Mouse (Mus musculus) heart, postnatal 25 days (tissue): Measurements from ENCODE around the gene Phyhipl. TPM values are rescaled to one million over a fixed set of nuclear protein-coding genes. Genes with fewer than 3 reads are reported as not detected.

ENCODE experiments used
- DNase-seq: peaks from one replicate; pipeline ENCODE4 v3.0.0; 2022; ENCODE audit warnings: low spot score
- intact Hi-C: fragments of 180-260 bp; cut with DNase I; formaldehyde crosslinking; loops from one replicate; pipeline ENCODE4 v1.15.1; 2025
- total RNA-seq, 2 experiments: library from RNA; stranded (reverse); gene quantifications; 2 replicates each; pipeline ENCODE4 v1.2.3; 2021

The Phyhipl gene
- not detected for total RNA-seq

DNA sequence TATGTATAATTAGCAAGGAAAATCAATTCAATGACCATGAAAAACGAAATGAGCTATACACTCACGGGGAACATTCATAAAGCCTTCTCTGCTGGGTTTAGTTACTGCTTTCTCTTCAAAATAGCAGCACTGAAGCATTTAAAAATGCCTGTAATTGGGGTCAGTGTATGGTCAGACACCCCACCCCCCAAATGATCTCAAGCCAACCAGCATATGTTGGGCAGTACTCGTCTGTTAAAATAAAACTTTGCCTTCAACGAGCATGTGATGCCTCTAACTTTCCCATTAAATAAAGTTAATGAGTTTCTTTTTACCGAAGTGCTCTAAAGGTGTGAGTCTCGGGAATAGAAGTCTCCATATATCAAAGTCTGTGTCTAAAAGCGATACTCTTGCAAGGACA is at the start of gene Phyhipl:
TSS of gene Phyhipl (minus strand) at position 138 of the 400 bp plus-strand sequence.
- intact Hi-C loops = no loop called here
- no peak for DNase-seq

DNA sequence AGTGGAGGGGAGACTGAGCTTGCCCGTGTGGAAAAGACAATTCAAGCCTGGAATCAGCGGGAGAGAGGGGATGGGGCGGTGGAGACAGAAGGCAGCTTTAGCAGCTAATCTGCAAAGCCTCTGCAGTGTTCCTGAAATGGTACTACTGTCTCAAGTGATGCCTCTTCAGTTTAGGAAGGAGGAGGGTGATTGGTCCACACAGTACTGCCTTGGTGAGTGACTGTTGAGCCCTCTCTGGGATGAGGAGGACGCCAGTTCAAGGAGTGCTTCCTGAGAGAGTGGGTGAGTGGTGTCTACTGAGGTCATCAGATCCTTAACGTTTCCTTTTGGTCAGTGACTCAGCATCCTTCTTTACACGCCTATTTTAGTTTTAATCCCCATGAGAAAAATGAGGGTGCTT is 47.4 kb upstream of the Phyhipl start:
- intact Hi-C loops = no loop called here
- no peak for DNase-seq

DNA sequence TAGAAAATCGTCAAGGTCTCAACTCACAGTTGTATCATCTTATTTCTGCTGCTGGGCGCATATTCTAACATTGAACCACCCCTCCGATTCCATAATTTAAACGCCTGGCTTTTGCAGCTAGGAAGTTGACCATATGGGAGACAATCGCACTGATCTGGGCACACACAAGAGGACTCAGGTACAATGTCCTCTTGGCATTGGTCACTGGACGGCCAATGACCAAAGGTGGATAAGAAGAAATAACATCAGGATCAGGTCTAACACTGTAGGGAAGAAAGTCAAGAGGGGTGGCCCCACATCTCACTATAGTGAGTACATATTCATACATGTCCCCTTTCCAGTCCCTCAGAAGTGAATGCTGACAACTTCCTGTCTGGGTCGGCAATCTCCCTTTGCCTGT is 43.8 kb upstream of the Phyhipl start:
- intact Hi-C loops = no loop called here
- no peak for DNase-seq

DNA sequence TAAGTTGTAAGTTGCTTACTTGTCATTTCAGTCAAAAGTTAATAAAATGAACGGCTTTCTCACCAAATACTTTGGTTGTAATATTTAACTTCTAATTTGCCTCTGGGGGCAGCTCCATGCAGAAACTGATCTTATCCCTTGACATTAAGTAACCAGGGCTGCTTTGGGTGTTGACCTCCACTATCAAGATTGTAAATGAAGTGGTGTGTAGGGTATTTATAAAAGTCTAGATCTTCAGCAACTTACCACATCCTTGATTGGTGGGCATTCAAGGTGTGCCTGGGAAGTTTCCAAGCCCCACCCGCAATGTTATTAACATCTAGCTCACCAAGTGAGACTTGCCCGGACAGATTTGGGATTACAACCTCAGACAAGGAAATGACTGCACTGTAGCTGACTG is 42.2 kb upstream of the Phyhipl start:
- intact Hi-C loops = no loop called here
- DNase-seq = no peak

DNA sequence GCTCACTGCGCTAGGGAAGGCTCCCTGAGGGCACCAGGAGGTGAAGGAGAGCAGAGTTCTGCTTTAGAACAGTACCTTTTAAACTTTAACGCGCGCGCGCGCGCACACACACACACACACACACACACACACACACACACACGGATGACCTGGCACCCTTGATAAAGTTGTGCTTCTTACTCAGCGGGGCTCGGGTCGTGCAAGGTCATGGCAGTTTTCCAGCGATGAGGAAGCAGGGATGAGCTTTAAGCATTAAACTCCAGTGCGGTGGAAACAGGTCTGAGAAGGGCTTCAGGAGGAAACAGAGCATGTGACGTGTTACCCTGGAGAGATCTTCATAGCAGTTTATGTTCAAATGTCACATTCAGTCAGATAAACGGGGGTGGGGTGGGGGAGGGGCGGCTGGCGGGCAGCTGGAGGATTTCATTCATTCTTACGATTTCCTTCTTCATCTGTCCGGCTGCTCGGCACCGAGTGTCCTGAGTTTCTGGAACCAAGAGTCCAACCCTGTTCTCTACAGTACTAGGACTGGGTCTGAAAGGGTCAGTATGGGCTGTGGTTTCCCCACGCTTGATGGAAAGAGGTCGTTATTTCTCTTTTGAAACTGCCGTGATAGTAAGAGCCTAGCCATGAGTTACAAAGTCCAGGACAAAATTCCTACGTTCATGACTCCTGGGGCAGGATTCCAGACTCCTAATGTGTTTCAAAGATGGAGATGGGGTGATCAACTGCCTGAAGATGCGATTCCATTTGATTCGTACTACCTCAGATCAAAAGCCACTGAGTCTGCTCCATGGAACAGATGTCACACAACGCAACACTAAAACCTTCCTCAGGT is 41.2 kb upstream of the Phyhipl start:
- no peak for DNase-seq
- intact Hi-C loops = no loop called here

DNA sequence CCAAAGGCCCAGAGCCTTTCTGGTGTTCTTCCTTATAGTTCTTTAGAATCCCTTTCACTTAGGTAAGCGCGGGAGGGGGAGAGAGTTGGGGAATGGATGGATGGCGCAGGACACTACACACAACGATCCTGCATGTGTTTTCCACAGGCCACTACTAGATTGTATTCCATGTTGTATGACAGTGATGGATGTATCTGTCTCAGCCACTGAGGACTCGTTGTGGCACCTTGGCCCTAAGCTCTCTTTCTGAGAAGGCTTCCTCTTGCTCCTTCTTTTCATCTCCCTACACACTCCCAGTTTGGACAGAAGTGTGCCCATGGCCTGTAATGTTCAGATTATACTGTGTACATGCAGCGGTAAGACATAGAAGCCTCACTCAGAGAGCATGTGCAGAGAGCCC is 33.6 kb upstream of the Phyhipl start:
- intact Hi-C loops = no loop called here
- no peak for DNase-seq

DNA sequence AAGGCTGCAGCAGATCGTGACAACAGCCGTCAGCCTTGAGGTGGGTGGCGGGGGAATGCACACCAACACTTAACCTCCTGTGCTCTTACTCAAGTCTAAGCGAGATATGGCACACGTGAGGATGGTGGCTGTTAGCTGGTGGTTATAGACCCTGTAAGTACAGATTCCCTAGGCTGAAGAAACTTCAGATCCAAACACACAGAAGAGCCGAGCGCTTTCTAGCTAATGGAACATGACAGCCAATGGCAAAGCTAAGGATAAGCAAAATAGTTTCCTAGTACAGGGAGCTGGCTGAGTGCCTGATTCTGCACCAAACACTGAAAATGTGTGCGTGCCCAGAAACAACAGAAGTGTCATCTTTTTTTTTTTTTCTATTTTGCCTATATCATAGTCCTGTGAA is 33.1 kb upstream of the Phyhipl start:
- intact Hi-C loops = no loop called here
- no peak for DNase-seq

DNA sequence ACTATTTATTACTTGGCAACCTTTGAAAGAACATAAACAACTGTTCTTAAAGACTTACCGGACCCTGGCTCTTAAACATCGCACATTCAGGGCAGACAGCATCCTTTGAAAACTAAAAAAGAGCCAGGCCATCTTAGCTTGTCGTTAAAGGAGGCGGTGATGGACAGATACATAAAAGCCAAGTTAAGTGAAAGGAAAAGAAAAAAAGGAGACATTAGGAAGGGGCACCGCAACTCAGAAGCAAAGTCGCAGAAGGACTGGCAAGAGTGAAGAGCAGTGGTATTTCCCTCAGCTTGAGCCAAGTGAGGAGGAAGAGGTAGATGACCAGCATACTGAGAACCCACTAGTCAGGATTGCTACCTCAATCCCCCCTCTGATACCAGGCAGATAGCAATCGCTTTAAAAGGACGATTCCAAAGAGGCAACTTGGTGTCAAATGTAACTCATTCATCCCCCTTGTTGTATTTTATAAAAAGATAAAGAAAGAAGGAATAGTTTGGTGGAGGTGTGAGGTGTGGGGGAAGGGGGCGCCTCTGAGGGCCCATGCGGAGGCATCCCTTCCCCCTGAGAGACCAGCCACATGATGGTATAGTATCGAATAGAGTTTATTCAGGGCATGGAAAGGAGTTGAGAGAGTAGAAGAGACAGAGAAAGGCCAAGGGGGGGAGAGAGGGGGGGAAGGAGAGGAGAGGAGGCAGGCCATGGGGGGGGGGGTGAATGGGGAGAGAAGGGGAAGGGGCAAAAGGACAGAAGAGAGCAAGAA is 31.4 kb upstream of the Phyhipl start:
- intact Hi-C loops = no loop called here
- DNase-seq = no peak

DNA sequence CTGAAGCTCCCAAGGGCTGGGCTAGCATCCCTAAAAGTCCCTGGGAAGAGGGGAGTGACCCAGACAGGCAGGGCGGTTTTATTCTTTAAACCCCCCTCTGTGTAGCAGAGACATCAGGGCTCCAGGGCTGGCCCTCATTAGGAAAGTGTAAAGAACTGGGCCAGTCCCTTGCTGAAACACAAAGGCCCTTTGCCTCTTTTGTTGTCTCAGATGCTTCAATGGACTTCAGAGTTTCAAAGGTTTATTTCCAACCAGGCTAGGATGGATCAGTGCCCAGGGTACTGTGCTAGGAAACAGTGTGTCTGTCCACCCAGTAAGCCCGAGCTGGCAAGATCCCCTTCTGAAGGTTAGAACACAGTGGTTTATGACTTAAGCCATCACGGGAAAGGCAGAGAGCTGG is 30.7 kb upstream of the Phyhipl start:
- intact Hi-C loops = no loop called here

DNA sequence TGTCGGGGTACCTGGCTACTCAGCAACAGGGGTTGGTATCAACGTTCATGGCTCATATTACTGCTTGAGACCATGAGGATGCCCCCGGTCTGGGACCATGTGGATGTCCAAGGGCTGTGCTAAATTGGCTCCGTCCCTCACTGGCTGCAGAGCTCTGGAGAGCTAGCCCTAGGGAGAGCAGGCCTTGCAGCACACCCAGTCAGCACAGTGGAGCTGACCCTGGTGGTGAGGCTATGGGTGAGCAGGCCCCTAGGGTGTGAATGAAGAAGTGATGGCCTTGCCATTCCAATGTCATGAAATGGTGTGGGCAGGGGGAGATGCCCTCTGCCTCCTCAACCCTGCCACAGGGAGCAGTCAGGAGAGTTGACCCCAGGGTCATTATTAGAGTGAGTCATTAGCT is 27.7 kb upstream of the Phyhipl start:
- intact Hi-C loops = no loop called here
- no peak for DNase-seq

More for the DNA sequence above, 30.7 kb upstream of the Phyhipl start:
- no peak for DNase-seq

DNA sequence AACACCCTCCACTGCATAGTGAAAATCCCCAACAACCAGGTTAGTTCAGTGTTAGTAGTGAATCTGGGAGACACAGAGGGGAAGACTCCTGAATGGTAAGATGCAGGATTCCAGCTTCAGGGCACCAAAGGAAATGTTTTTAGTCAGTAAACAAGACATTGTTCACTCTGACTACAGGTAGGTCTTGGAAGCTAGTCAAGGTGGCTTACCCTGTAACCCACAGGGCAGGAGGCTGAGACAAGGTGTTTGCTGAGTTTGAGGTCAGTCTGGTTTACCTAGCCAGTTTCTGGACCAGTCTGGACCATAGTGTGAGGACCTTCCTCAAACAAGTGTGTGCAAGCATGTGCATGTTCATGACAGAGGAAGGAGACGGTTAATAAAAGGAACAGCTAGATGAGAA is 22.2 kb upstream of the Phyhipl start:
- DNase-seq = no peak
- intact Hi-C loops = no loop called here

DNA sequence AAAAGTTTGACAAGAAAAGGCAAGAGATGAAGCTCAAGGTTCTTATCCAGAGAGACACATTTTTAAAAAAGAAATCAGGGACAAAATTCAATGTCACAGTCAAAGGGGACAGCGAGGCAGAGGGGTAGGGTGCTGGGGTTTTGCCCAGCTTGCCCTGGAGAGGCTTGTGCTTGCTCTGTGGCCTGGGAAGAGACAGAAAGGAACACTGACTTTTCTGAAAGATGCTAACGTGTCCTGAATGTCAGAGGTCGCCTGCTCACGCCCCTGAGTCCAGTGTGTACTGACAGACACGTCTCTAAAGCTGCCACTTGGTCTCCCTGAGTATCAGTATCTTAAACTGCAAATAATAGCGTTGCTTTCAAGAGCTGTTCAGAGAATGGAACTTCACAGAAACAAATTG is 507 bp upstream of the Phyhipl start:
- no peak for DNase-seq

DNA sequence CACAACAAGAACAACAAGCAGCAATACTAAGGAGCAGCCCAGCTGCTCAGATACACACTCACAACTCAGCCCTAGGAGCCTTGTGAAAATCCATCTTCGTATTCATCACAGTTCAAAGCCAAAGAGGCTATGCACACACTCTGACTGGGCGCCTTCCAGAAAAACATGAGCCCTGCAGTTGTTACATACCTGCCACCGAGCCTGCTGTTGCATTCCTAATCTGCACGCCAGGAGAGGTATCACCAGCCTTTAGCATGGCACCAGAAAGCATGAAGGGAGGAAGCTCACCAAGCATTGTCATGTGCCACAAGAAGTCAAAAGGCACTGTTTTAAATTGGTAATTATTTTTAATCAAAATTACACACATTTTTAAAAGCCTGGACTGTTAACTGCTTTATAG is 1.1 kb downstream of the Phyhipl start:
- intact Hi-C loops = no loop called here
- no peak for DNase-seq

More for the DNA sequence above, 507 bp upstream of the Phyhipl start:
- intact Hi-C loops = no loop called here

DNA sequence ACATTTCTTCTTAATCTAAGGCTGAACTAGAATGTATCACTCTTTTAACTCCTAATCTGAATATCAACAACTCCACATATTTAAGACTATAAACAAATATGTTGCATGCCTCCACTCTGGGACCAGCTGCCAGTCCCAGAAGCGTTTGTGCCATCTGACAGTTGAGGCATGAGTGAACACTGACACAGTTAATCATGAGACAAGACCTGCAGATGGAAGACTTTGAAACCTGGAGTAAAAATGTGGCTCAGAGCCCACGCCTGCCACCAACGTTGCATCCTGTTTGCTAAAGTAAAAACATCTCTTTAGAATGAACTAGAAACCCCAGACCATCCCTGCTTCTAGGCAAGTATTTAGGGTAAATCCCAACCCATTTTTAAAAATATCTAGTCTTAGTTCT is 1.6 kb downstream of the Phyhipl start:
- intact Hi-C loops = no loop called here
- no peak for DNase-seq

DNA sequence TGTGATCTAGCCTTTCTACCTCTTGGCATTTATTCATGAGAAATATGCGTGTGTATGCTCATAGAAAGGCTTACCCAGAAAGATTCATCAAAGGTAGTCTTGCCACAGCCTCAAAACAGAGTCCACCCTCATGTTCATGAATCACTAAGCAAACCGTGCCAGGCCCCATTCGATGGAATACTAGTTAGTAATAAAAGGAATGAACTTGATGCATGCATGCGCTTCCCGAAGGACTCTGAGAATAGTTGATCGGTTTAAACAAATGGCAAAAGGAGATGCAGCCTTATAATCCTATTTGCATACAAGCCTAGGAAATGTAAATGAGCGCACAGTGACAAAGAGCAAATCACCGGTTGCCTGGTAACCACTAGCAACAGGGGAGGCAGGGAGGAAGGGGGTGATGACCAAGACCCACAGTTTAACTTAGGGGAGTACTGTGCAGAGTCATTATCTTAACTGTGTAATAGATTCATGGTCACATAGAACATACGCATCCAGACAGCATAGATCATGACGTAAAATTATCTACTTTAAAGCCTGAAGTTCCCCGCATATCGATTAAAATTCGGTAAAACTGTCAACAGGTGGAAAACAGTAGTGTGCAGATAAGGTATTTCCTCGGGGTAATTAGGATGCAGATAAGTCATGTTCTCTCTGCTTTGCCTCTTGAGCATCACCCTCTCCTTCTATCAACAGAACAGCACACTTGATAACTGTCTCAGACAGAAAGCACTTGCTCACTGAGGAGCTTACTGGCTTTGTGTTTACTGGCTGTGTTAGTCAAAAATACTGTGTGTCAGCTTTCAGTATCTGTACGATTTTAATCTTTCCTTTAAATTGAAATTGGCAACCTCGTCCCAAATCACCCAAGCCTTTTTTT is 3.8 kb downstream of the Phyhipl start:
- DNase-seq = no peak
- intact Hi-C loops = no loop called here

DNA sequence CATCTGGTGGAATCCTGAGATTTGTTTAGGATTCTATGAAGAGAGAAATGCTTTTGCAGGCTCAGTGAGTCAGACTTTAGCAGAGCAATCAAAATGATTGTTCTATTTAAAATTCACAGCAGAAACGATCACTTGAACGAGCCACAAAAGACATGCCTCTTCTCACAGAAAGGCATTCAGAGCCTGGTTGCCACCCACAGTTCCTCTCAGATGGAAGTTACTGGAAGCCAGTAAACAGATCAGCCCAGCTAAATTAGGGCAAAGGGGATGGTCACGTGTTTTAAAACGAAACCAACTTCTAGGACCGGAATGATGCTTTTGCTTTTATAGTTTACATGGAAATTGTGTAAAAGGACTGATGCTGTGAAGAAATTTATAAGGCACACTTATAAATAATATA is 6.9 kb downstream of the Phyhipl start:
- intact Hi-C loops = no loop called here
- DNase-seq = no peak

DNA sequence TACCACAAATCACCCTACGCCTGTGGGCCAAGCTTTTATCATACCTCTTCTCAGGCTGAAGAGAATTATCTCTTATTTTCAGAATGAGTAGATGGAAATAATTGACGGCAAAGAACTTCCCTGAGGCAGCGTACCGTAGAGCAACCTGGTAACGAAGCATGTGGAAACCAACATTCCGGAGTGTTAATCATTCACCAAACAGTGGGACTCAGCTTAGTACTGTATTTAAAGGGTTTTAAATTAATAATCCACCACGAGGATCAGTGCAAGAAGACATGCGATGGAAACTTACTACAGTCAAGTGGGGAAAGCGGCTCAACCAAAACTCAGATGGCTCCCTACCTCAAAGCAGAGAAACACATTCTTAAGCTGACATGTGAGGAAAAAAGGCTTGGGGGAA is 12.6 kb downstream of the Phyhipl start:
- intact Hi-C loops = no loop called here

DNA sequence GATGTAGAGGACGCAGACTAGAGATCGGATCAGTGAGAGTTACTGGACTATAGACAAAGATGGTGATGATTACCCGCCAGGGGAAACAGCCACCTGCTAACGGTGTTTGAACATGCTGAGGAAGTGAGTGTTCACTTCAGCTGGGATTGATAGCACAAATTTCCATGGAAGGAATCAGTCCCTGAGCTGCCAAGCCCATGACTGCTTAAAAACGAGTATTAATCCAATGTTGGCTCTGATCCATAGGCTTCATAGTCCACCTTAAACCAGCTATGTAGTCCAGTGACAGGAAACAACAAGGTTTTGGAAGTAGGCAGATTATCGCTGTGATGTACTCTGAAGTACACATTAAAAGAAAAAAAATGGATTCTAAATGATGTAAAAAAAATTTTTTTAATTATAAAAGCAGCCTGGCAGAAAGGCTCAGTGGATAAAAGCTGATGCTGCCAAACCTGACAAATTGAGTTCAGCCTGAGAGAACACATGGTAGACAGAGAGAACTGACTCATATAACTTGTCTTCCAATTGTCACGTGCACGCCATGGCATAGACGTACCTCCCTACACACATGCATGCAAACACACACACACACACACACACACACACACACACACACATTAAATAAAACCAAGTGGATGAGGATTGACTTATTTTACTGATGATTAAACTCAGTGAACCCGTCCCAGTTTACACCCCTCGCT is 14.7 kb downstream of the Phyhipl start:
- intact Hi-C loops = no loop called here
- DNase-seq = no peak

More for the DNA sequence above, 12.6 kb downstream of the Phyhipl start:
- DNase-seq = no peak

DNA sequence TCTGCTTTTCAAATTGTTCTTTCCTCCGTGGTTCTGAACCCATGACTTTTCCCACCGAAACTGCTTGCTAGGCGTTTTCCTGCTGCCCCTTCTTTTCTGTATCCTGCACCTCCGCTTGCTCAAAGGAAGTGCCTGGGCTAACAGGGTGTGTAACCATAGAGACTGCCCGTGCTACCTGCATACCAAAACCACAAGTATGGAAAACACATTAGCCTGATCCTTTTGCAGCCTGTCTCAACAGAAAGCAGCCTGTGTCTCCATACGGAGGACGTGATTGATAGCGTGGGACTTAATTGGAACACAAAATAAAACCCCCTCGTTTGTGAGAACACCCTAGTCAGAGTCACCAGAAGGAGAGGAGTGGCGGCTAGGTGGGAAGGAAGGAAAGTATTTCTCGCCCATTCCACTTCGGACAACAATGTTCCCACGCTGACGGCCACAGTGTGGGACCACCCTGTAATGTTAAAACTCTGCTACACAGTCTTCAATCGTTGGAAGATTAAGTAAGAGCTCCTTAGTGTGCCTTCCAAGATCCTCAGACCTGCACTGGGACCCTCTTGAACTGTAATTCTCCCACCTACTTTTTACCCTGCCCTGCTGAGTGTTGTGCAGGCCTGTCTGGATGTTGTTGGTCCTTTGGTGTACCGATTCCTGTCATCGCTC is 15.6 kb downstream of the Phyhipl start:
- no peak for DNase-seq
- intact Hi-C loops = no loop called here
